Mouse (Mus musculus) liver, adult (tissue): ENCODE results near the gene Isl1.

Experiments used
- GATA4 ChIP-seq: IDR thresholded peaks from 2 replicates; pipeline ENCODE4 v1.6.1; 2014; ENCODE audit warnings: mild to moderate bottlenecking, low read length; ENCODE audit not compliant: insufficient replicate concordance

Gene Isl1

DNA sequence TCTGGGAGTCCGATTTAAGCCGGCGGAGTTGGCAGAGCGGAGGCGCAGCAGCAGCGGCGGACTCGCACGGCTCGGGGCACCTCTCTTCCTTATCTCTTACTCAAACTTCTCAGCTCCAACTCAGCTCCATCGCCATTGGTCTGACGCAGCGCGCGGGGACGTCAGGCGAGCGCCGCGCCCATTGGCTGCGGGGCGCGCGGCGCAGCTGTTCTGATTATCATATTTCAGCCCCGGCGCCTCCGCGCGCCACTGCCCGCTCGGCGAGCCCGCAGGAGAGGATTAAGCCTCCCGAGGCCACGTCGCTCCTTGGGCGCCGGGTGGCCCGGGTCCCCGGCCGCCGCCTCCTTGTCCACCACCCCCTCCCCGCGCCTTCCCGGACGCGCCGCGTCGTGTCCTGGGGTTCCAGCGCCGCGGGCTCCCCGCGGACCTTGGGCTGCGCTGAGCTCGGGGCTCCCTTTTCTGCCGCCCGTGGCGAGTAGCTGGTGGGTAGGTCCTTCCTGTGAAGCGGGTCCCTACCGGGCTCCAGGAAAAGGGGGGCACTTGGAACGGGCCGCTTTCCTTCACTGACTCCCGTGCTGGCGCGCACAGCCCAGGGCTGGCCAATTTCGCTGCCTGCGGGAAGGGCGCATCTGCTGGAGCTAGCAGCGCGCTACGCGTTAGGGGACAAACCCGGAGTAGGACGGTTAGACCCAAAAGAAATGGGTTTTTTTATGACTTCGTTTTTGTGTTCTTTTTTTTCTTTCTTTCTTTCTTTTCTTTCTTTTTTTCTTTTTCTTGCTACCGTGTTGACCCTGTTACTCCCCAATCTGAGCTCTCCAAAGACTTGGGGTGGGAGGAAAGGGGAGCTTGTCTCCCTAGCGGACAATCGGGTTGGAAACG, at the start of gene Isl1:
Isl1 (minus strand) TSS at position 106 of the 879 bp plus-strand sequence.
- TF ChIP-seq GATA4, result no peak

GRCm38 (mm10) chr13:116335763-116336162, 26.3 kb upstream of the Isl1 start:
- no peak for TF ChIP-seq GATA4

GRCm38 (mm10) chr13:116313636-116314530, 4.4 kb upstream of the Isl1 start:
- TF ChIP-seq GATA4, result no peak

DNA sequence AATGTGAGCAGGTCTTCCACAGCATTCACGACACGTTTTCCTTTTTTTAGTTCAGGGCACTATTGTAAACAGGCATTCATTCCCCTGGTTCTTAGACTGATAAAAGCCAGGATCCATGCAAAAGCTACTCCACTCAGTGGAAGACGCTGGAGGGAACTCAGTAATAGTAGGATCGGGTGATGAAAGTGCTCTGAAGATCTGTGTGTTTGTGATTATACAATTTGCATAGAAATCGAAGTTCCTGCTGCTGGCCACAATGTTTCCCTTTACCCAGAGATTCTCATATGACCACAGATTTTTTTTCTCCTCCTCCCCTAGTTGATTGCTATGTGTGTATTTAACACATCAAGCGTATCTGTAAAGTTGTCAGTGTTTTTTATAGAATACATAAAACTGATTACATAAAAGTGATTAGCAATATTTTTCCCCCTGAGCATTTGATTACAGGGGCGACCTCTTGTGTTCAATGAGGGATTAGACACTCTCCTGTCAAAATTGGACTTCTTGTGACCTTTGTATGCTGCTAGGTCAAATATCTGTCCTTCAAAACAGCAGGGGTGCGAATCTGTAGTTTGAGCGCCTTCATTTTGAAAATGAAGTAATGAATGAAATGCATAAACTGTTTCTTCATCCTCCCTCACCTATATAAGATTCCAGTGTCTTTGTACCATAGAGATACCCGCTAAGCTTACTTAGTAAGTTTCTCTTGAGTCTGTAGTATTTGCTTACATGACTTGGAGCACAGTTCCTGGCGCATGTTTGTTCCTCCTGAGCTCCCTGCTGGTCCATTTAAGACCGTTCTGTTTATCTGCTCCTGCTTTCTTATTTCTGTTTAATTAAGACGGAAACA, 2.6 kb upstream of the Isl1 start:
- TF ChIP-seq GATA4, result no peak

- no peak for TF ChIP-seq GATA4
Observed at GRCm38 (mm10) chr13:116311011-116311410, 1.5 kb upstream of the Isl1 start.

DNA sequence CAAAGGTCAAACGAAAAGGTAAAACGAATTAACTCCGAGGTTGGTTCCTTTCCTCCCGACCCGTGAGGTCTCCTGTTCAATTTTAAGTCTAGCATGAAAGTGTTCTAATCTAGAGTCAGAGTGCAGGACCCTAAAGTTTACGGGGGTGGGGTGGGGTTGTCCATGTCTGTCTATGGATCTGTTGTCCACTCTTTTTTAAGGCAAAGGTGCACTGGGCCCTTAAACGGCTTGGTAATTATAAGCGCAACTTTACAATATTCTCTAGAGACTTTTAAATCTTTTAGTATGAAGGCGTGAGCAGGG, 925 bp upstream of the Isl1 start:
- no peak for TF ChIP-seq GATA4

- TF ChIP-seq GATA4, result no peak
Observed at GRCm38 (mm10) chr13:116308933-116309583, 431 bp downstream of the Isl1 start.

GRCm38 (mm10) chr13:116308121-116308932, 1.2 kb downstream of the Isl1 start:
- no peak for TF ChIP-seq GATA4

DNA sequence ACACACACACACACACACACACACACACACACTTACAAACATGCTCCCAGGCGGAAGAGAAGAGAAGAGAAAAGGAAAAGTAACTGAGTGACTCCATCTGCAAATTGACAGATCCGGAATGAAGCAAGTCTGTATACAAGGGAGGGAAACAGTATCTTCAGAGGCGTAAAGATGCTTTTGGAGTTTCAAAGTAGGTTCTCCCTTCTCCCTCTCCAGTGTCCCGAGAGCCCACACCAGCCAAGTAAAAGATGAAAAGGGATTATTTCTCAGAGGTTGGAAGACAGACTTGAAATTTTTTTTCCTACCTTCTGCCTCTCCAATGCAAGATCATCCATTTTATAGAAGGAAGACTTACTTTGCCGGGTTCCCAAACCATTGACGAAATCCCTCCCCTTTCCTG, 2.9 kb downstream of the Isl1 start:
- TF ChIP-seq GATA4, result no peak

DNA sequence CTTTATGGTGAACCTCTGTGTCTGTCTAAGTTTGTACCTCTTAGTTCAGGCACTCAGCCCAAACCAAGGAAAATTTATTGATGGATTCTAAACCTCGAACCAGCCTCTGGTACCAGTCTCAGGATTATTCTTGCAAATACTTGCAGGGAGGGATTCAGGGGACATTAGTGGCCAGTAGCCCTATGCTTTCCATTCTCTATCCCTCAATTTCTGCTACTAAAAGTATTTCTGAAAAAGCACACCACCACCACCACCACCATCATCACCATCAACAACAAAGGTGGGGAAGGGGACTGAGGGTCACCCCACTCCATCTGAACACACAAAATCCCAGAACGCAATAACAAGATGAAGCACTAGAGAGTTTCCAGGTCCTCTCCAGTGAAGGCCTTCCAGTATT, 3.8 kb downstream of the Isl1 start:
- no peak for TF ChIP-seq GATA4

- TF ChIP-seq GATA4, result no peak
Observed at GRCm38 (mm10) chr13:116304713-116305470, 4.6 kb downstream of the Isl1 start.

DNA sequence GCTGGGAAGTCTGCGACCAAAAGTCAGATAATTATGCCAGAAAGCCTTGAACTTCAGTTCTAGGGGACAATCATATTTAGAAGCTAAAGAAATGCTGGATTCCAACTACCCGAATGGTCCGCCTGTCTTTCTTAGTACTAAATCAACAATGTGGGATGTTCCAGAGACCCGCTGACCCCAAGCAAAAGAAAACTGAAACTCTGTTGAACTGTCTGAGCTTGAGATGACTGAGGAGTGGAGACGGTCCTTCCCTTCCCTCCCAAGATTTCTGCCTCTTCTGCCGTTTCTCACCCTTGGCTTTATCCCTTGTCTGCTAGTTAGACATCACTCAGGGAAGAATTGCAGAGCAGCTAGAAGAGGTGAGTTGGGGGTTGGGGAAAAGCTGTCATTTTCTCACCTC, 5.7 kb downstream of the Isl1 start:
- TF ChIP-seq GATA4, result no peak

- no peak for TF ChIP-seq GATA4
Observed at GRCm38 (mm10) chr13:116302861-116303260, 6.6 kb downstream of the Isl1 start.

DNA sequence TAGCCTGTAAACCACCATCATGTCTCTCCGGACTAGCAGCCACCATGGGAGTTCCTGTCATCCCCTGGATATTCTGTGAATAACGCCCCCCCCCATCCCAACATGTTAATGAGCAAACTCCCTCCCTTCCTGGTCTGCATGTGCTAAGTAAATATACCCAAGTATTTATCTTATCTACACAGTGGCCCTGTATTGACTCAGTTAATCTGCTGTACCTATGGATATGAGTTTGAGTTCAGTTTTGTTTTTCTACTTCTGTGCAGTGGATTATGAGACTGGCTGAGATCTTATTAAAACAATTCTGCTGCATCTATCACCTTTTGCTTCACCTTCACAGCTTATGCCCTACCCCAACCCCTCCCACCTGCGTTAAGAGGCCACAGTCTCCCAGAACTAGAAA, 7.8 kb downstream of the Isl1 start:
- TF ChIP-seq GATA4, result no peak

DNA sequence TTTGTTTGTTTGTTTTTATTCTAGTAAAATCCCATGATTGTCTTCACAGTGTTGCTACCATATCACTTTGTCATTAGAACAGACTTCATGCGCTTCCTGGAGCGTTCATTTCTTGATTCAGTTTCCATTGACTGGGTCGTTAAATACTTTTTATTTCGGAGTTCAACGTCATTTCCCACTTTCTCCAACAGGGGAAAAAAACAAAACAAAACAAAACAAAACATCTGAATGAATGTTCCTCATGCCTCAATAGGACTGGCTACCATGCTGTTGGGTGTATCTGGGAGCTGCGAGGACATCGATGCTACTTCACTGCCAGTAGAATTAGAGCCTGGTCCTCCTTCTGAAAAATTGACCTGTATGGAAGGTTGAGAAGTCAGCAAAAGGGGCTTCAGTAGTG, 10.2 kb downstream of the Isl1 start:
- TF ChIP-seq GATA4, result no peak
